Mouse (Mus musculus) lung, postnatal 10 days (tissue): ENCODE results near the gene Inpp5a.

ENCODE experiments used
- DNase-seq: peaks from one replicate; pipeline ENCODE4 v3.0.0; 2021

Inpp5a gene

DNA sequence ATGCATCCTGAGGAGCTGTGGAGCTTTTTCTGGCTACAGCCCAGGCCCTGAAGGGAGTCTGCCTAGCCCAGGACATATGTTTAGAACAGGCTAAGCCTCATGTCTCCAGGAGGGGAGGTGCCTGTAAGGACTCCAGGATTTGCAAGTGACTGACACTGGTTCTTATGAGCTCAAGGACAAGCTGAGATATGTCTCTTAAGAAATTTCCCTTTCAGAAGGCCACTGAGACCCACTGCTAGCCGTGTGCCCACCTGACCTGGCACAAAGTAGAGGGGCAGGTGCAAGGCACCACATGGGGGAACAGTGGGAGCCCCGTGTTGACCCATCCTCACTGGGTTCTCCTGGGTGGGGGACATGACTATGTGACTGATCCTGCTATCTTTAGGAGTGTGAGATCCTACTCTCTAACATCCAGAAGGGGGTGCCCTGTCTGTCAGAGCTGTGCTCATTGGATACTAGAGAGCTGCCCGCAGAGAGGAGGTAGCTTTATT lies 100.9 kb downstream of the Inpp5a start:
- DNase-seq, result no peak

DNA sequence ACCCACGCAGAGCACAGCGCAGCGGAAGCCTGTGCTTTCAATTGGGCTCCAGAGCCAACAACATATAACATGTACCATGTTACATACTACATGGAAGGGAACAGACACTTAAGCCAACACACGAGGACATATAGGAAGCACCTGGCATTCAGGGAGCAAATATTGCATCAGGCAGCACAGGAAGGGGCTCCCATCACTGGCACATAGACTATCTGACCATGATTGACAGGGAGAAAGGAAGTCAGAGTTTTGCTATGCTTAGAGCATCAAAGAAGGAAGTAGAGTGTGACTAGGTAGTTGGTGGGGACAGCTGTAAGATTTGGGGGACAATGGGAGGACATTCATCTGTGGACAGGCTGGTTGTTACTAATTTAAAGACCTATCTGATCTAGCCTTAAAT lies 103.4 kb downstream of the Inpp5a start:
- no peak for DNase-seq

DNA sequence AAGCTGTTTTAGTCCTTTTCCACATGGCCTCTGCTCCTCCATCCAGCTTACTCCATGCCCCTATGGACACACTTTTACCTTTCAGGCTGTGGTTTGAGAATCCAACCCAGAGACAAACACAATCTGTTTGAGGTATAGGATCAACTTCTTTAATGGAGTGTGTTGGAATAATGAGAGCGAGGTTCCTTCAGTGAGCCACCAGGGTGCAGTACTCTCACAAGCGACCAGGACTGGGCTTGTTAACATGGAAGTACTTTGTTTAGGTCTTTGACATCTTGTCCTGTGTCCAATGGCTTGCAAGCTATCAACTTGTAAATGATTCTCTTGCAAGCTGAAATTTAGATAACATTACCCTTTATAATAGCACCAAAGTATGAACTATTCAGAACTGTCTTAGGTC lies 104.0 kb downstream of the Inpp5a start:
- no peak for DNase-seq

DNA sequence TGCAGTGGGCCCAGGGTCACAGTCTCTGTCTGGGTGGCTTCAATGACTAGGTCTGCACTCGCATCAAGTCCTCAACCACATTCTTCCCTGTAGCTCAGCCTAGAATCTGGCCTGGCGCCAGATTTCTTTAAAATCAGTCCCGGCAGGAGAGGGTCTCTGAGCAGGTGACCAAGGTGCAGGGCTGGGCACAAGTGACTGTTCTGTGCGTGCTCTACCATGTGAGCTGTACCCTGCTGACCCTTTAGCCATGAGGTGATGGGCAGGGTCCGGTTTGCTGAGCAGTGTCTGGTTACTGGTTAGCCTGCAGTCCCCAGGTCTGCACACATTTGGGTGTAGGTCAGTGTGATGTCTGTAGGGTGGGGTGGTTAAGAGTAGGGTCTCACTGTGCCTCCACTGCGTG lies 106.9 kb downstream of the Inpp5a start:
- no peak for DNase-seq

DNA sequence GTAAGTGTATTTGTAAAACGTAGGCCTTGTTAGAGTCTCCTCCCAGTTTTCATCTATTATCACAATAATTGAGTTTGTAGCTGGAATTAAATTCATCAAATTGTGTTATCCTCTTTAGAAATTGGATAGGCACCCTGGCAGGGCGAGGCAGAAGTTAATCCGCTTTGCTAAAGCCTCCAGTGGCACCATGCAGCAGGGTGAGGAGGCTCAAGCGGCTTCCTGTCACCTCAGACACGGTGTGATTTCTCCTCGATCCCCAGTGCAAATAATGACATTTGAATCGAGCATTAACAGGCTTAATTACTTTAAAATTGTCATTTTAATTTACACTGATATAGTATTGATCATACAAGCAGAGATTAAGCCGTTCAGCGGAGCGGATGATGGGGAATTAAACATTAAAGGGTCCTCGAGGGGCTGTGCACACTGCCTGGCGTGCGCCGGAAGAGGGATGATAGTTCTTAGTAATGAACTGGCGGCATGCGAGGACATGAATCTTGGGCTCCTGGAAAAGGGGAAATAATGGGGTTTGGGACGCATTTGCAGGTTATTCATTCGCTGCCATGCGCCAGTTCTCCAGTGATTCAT lies 109.2 kb downstream of the Inpp5a start:
- DNase-seq, result no peak

DNA sequence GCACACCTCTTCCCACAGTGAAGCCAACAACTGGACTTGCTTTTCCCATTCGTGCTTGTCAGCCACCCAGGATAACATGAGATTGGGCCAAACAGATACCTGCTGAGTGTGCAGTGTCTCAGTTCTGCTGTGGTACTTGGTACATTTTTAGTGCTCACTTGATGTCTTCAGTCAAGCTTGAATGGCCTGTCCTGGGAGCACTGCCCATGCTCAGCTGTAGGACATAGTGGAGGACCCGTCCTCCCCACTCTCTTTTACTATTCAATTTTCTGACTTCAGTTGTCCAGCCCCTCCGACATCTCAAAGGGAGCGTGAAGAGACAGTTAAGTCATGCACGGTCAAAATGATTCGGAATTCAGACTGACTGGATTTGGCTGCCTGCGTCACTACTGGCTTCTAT lies 115.2 kb downstream of the Inpp5a start:
- no peak for DNase-seq

DNA sequence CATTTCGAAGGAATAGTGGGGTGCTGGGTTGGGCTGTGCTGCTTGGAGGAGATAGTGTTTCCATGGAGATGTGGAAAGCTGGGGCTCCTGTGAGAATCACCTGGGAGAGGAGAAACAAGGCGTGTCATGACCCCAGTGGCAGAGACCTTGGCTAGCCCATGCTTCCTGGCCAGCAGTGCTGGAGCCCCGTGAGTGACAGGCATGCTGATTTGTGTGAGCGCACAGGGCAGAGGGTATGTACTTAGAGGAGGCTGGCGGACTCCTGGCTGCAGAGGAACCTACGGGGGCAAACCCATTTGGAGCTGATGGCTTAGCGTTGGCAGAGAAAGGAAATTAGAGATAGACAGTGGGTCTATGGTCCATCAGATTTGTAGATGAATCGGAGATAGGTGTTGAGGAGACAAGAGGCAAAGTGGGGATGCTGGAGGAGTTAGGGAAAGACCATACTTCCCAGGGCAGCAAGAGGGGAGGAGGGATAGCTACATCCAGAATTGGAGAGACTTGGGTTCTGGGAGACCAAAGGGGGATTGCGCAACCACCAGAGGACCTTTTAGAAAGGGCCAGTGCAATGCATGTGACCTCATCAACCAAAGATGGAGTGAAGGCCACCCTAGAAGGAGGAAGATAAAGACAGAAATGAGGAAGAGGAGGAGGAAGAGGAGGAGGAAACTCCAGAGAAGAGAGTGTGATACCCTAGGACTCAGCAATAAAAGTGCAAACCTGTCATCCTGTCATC lies 117.9 kb downstream of the Inpp5a start:
- DNase-seq, result no peak

DNA sequence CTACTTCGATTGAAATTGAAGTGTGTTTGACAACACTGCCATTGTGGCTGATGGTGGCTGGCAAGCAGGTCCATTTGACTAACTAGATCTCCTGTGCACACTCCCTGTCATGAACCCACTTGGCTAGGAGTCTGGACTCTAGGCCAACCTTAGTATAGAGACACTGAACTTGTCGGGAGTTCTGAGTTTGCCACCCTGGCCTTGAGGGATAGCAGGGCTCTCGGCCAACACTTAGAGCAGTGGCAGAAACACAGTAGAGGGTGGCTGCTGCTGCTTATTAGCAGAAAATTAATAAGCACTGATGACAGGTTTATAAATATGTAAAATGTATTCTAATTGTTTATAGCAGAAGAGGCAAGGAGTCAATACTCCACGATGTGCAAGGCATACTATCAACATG lies 120.0 kb downstream of the Inpp5a start:
- no peak for DNase-seq

DNA sequence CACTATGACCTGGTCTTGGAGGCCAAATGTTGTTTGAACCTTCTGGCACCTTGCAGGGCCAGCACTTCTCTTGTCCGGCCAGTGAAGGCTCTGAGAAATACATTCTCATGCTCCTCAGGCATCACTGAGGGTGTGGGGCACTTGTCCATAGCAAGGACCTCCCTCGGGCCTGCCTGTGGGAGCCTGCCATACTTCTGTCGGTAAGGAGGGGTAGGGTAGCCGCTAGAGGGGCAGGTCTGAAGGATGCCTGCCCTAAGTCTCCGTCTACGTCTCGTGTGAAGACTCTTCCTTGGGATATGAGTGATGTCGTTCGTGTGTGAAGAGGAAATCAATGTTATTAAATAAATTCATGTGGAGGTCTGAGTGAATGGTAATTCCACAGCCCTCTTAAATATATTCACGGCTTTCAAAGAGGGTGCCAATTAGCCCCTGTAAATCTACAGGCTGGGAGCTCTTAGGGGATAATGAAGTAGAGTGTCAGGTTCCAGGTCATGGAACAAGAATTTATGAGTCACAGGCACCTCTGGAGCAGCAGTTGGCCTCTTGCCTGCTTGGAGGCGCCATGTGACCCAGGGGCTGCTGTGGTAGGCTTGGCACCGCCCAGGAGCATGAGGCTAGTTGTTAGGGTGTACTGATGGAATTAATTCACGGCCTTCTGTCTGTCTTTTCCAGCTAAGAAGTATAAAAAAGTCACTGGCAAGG lies 127.2 kb downstream of the Inpp5a start:
- DNase-seq, result peak; percentile 25

DNA sequence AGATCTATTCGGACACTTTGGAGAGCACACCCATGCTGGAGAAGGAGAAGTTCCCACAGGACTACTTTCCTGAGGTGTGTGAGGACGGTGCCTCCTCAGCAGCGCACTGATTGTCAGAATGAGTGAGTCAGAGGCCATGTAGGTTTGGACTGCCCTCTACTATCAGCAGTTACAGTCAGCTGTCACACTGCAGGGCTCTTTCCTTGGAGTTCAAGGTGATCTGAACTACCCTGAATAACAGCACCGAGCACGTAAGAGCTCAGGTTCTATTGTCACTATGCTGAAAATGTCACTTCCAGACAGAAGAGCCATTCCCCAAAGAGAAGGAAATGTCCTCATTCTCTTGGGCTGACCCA lies 127.7 kb downstream of the Inpp5a start:
- no peak for DNase-seq

DNA sequence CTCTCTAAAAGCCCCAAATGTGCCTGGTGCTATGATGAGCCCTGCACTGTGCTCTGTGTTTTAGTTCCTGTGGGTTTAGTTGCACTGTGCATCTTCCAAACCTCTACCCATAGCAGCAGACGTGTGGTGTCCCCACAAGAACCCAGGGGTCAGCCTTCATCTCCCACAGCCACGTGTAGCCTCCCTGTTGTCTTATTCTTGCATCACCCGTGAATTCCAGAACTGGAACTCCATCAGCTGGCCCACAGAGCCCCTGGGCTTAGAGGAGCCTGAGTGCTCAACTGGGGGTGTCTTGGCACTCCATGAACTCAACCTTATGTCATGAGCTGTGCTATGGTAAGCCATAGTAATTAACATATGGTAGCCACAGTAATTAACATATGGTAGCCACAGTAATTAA lies 129.4 kb downstream of the Inpp5a start:
- no peak for DNase-seq

DNA sequence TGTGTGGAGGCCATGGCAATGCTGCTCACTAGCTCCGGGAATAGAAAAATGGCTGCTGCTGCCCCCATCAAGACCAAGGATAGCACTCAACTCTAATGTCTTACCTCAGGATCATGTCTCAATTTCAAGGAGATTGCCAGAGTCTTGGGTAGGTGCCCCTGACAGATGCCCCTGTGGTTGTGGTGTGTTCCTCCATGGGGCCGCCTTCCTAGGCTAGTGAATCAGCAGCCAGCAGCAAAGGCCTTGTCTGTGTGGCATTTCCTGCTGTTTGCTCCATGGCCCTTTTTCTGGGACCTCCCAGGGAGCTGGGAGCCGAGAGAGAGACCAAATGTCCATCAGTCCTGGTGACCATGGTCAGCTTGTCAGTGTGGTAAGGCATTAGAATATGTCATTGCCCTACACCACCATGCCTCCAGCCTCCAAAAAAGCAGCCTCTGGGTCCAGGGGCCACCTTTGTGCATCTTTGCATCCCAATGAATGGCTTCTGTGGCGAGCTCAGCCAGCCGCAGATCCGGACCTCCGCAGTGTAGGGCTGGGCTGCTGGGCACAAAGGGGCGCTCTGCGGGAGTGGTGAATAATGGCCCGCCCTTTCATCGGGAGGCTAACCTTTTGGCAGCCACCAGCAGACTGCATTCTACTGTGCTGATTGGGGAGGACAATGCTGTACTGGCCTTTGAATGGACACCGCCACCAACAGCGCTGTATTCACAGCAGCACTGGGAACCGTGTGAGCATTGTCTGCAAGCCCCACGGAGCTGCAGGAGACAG lies 139.6 kb downstream of the Inpp5a start:
- no peak for DNase-seq

DNA sequence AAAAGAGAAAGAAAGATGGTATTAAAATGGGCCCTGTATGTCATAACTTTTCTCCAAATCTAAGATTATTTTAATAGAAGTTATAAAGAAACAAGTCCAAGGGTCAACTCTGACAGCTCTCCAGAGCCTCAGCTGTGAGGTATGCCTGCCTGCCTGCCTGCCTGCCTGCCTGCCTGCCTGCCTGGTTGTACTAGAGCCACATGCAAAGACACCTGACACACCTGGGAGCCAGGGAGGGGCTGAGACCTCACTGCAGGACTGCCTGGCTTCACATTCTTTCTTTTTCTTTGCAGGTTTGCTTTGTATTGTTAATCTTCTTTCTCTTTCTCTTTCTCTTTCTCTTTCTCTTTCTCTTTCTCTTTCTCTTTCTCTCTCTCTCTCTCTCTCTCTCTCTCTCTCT lies 140.3 kb downstream of the Inpp5a start:
- DNase-seq, result no peak

DNA sequence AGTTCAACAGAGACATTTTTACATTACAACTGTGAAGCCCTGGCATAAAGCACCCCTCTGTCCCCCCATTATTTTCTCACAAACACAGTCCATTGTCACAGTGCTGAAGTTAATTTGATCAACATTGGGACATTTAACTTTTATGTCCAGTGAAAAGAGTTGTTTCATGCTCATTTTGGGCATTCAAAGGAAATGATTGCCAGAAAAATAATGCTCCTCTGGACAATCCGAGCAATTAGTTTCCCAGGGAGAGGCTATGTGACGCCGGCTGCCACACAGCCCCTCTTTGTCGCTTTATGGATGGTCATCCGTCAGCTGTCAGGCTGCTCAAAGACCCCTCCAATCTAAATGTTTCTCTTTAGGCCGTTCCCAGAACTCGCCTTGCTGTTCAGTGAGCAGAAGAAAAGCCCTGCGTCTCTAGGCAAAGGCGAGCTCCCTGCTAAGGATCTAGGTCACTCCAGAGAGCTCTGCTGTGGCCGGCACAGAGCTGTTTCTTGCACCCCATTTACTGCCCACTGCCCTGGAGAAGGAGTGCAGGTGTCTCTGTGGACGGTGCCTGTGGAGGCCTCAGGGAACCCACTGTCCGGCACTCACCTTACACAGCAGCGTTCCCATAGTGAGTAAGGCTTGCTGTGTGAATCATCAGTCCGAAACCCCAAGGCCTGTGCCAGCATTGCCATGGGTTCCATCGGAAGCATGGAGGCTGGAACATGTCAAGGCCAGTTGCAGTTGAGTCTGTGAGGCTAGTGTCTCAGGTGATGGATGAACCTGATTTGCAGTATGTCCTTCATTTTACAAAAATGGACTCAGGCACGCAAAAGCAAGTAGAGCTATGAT lies 141.9 kb downstream of the Inpp5a start:
- no peak for DNase-seq

DNA sequence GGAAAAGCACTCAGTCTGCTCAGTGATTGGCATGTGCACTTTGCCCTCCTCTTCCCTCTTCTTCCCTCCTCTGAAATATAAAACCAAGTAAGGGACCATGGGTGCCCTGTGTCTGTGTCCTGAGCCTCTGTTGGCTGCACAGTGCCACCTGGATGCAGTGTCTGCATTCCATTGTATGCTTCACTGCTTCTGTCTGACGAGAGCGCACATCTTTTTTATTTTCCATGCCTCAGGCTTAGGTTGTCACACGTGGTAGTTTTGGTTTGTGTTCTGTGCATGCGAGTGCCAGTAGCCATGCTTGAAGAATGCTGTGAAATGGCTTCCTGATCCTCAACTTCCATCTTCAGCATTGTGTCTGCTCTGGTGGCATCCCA lies 142.5 kb downstream of the Inpp5a start:
- DNase-seq, result no peak

DNA sequence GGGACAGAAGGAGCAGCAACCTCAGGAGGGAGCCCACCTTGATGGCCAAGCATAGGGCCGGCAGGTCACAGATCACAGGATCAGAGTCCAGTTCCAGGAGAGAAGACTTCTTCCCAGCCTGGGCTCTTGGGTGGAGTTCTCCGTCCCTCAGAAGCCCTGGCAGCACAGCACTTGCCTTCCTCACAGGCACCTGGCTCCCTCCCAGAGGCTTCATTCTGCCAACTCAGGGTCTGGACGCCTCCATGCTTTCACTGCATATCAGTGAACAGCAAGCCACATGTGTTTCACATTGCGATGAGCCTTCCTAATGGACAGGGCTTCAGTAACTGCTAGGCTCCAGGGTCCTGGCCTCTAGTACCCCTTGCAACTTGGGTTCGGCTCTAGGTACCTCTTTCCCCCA lies 147.4 kb downstream of the Inpp5a start:
- DNase-seq, result no peak

DNA sequence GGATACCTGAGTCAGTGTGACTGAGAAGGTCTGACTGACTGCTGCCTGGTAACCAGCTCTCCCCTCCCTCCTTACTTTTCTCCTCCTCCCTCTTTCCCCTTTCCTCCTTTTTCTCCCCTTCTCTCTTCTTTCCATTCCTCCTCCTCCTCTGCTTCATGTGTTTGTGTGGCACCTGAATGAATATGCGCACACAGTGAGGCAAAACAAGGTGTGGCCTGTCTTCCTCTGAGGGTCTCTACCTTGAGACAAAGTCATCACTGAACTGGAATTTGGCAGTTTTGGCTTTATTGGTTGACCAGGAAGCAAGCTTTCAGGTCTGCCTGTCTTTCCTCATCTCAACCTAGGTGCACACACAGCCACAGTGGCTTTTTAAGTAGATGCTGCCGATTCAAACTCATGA lies 147.9 kb downstream of the Inpp5a start:
- no peak for DNase-seq

DNA sequence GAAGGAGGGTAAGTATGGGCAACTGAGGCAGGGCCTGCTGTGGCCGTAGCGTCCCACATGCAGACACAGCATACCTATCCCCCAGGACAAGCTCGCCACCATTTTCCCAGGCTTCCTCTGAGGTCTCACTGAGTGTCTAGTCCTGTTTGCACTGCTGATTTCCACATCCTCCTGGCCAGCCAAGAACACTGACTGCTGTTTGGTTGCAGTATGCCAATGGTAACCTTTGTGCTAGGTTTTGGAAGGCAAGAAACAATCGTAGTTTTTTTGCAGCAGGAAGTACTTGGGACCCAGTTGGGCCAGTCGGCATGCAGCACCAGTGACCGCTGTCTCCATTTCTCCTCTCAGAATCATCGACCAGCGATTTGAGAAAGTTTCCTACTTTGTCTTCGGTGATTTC lies 148.9 kb downstream of the Inpp5a start:
- DNase-seq, result no peak

DNA sequence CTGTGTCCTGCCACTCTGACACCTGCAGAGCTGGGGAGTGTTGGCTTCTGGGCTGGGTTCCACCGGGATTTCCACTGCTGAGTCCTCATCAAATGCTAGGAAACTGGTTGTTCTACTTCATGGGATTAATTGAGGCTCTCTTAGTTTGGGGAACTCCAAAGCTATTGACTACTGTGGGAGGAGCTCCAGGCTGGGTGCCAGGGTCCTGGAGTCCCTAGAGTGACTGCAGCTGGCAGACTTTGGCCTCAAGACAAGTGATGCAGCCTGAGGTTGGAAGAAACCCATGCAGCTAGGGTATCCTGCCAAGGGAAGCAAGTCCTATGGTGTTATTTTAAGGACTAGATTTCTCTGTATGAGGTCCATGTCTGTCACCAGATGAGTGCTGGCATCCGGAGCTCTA lies 149.6 kb downstream of the Inpp5a start:
- peak; percentile 69 for DNase-seq

DNA sequence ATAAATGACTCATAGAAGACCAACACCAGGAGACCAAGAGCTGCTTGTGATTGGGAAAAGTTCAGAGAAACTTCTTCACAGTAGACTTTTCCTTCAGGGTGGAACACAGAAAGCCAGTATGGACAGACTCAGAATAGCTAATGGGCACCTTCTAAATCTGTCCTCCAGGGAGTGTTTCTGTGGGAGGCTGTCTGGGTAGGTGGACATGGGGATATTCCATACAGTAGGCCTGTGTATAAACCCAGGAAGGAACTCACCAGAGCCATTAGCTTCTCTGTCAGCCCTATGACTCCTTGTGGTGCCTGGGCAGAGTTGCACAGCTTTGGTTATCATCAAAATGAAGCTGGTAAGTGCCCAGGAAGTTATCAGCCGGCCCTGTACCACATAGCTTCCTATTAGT lies 151.7 kb downstream of the Inpp5a start:
- no peak for DNase-seq

DNA sequence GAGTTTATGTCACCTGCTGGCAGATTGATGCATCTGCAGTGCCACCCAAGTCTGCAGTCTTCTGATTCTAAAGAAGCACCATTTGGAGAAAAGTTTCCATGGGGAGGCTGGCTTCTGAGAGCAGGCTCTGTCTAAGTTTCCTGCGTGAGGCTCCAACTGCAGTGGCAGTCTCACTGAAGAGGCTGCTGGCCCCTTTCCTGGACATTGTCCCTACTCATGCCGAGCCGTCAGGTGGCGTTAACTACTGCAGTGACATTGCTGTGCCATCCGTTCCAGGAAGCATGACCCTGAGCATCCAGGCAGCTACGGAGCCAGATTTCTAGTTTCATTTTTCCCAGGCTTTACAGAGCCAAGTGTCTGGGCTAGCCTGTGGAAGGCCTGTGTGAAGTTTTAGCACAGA lies 152.5 kb downstream of the Inpp5a start:
- DNase-seq, result no peak

DNA sequence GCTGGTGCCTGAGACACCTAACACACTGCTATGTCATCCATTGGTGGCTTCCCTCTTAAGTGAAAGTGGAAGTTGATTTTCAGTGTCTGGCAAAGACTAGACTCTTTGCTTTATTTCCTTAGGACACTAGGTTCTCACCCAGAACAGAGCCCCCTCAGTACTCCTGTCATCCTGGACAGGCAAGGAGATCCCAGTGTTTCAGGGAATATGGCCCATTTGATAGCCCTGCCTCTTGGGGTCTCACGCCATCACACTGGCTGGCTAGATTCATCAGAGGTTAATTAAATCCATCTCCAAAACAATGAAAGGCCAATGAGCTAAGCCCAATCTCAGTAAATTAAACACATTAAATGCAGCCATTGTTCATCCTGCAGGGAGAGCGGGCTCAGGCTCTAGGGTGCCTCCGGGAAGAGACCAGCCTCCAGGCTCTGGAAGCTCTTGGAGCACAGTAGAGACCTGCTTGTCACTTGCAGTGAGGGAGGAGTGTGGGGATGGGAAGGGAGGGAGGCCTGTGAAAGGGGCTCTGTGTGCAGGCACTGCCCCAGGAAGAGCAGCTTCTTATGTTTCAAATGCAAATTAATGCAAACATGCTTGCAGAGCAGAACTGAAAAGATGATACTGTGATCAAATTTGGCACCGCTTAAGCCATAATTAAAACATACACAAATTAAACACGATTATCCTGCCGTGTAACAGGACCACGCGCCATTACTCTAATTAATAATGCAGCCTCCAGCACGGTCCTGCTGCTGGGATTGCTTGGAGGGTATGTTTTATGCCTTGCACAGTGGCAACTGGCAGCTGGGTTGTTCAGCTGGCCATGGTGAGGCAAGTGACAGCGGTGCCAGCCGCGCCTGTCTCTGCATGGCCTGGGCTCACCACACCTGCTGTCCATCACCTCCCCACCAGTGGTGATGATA lies 156.1 kb downstream of the Inpp5a start:
- no peak for DNase-seq
